Mouse (Mus musculus) myocyte (in vitro differentiated cells): ENCODE data around the gene Dock2. TPM values are rescaled to one million over a fixed set of nuclear protein-coding genes. Genes with fewer than 3 reads are reported as not detected.

Experiments used
- H3K27me3 ChIP-seq: one replicate; pipeline ENCODE4 v1.6.1; 2011; ENCODE audit not compliant: control insufficient read depth, insufficient read depth, insufficient read length
- H3K36me3 ChIP-seq: one replicate; pipeline ENCODE4 v1.6.1; 2011; ENCODE audit not compliant: control insufficient read depth, insufficient read depth
- H3K4me2 ChIP-seq: one replicate; pipeline ENCODE4 v1.6.1; 2011; ENCODE audit warnings: low read depth, control low read depth
- H3K4me3 ChIP-seq: one replicate; pipeline ENCODE4 v1.5.1; 2011; ENCODE audit warnings: mild to moderate bottlenecking, control low read depth, moderate library complexity
- H3K79me2 ChIP-seq: one replicate; pipeline ENCODE4 v1.6.1; 2011; ENCODE audit not compliant: control insufficient read depth, insufficient read depth
- H3ac ChIP-seq: one replicate; pipeline ENCODE4 v1.6.1; 2011; ENCODE audit not compliant: control insufficient read depth, insufficient read length
- CEBPB ChIP-seq: IDR thresholded peaks from 2 replicates; pipeline ENCODE4 v1.6.1; 2011; ENCODE audit warnings: mild to moderate bottlenecking, moderate library complexity; ENCODE audit not compliant: poor library complexity, insufficient read depth, severe bottlenecking
- E2F4 ChIP-seq: IDR thresholded peaks from one replicate; pipeline ENCODE4 v1.6.1; 2011; ENCODE audit warnings: mild to moderate bottlenecking, control low read depth, moderate library complexity; ENCODE audit not compliant: insufficient read depth
- MAX ChIP-seq: IDR thresholded peaks from one replicate; pipeline ENCODE4 v1.6.1; 2011; ENCODE audit warnings: low read depth, mild to moderate bottlenecking, control low read depth
- MYOD1 ChIP-seq, 3 experiments: IDR thresholded peaks; one replicate each; pipeline ENCODE4 v1.6.1; 2011; ENCODE audit warnings: control low read depth in 2 of 3, low read depth in 2 of 3, mild to moderate bottlenecking in 2 of 3, moderate library complexity in 1 of 3; ENCODE audit not compliant: insufficient read length in 2 of 3, control insufficient read depth in 1 of 3
- MYOG ChIP-seq, 3 experiments: IDR thresholded peaks; one replicate each; pipeline ENCODE4 v1.6.1; 2011; ENCODE audit warnings: control low read depth in 2 of 3, low read depth in 2 of 3, mild to moderate bottlenecking in 2 of 3; ENCODE audit not compliant: insufficient read length in 2 of 3, control insufficient read depth in 1 of 3, insufficient read depth in 1 of 3
- POLR2A ChIP-seq: IDR thresholded peaks from one replicate; pipeline ENCODE4 v1.6.1; 2011; ENCODE audit warnings: low read depth, mild to moderate bottlenecking, control low read depth, moderate library complexity; ENCODE audit not compliant: insufficient read length
- POLR2AphosphoS2 ChIP-seq: IDR thresholded peaks from one replicate; pipeline ENCODE4 v1.6.1; 2011; ENCODE audit warnings: low read depth, control low read depth; ENCODE audit not compliant: insufficient read length
- REST ChIP-seq: IDR thresholded peaks from one replicate; pipeline ENCODE4 v1.6.1; 2011; ENCODE audit warnings: mild to moderate bottlenecking, control low read depth, moderate library complexity; ENCODE audit not compliant: insufficient read depth, insufficient read length
- SRF ChIP-seq: IDR thresholded peaks from one replicate; pipeline ENCODE4 v1.6.1; 2011; ENCODE audit warnings: low read depth; ENCODE audit not compliant: control insufficient read depth, insufficient read length
- TCF12 ChIP-seq: IDR thresholded peaks from one replicate; pipeline ENCODE4 v1.6.1; 2011; ENCODE audit warnings: mild to moderate bottlenecking, control low read depth; ENCODE audit not compliant: poor library complexity, insufficient read depth, severe bottlenecking
- TCF3 ChIP-seq: IDR thresholded peaks from one replicate; pipeline ENCODE4 v1.6.1; 2011; ENCODE audit warnings: low read depth, control low read depth; ENCODE audit not compliant: insufficient read length
- USF1 ChIP-seq: IDR thresholded peaks from one replicate; pipeline ENCODE4 v1.6.1; 2011; ENCODE audit warnings: low read depth, mild to moderate bottlenecking, control low read depth, moderate library complexity
- polyA plus RNA-seq: library from polyadenylated mRNA; unstranded; fragments of >200 nt; fragmentation: generic; extraction: Trizol; gene quantifications from one replicate; pipeline ENCODE4 v1.2.1, GENCODE M21; 2012; ENCODE audit warnings: missing spikeins

The Dock2 gene
- polyA plus RNA-seq, 1 experiment, result not detected

DNA sequence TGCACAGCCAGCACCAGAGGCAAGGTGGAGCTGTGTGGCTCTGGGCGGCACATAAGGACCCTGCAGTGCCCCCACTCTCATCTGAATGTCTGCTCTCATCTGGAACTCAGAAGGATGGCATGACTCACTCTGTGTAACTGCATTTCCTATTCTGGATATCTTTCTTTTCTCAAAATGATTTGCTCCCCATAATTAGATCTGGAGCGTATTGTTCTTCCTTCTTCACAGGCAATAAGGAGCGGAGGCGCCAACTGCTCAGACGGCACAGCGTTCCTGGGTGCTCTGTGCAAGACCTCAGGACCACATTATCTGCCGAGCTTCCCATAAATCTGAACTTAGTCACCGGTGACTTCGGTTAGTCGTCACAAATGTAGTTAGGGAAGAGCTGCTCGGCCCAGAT, 75.4 kb downstream of the Dock2 start:
- no peaks in the 10 kb centered on the region for H3K36me3 ChIP-seq
- TF ChIP-seq MYOD1 (IDR thresholded peaks at IDR 0.05; ENCODE audit: control insufficient read depth in 1 of 3, insufficient read length in 2 of 3, low read depth in 2 of 3) (no peak), TCF3 (no peak), MYOG (IDR thresholded peaks at IDR 0.05; ENCODE audit: control insufficient read depth in 1 of 3, insufficient read depth in 1 of 3, insufficient read length in 2 of 3, low read depth in 2 of 3) (no peak), POLR2AphosphoS2 (no peak), POLR2A (no peak), MAX (no peak), USF1 (no peak)
- no peak overlapping the region for H3ac ChIP-seq

GRCm38 (mm10) chr11:34707360-34707759, 76.3 kb downstream of the Dock2 start:
- Histone ChIP-seq H3K27me3 (no peaks in the 10 kb centered on the region), H3K36me3 (no peaks in the 10 kb centered on the region), H3ac (no peak overlapping the region), H3K4me2 (no peak overlapping the region), H3K4me3 (no peak overlapping the region), H3K79me2 (no peaks in the 10 kb centered on the region)
- TF ChIP-seq TCF12 (no peak), POLR2AphosphoS2 (no peak), MYOD1 (IDR thresholded peaks at IDR 0.05; ENCODE audit: control insufficient read depth in 1 of 3, insufficient read length in 2 of 3, low read depth in 2 of 3) (no peak), TCF3 (no peak), REST (no peak), MYOG (IDR thresholded peaks at IDR 0.05; ENCODE audit: control insufficient read depth in 1 of 3, insufficient read depth in 1 of 3, insufficient read length in 2 of 3, low read depth in 2 of 3) (no peak), POLR2A (no peak), MAX (no peak), SRF (no peak), E2F4 (no peak), CEBPB (no peak)

More for the DNA sequence above, 75.4 kb downstream of the Dock2 start:
- H3K79me2 ChIP-seq, result no peaks in the 10 kb centered on the region
- H3K27me3 ChIP-seq, result no peaks in the 10 kb centered on the region
- H3K4me2 ChIP-seq, result no peak overlapping the region
- no peak overlapping the region for H3K4me3 ChIP-seq

- Histone ChIP-seq H3K4me2 (no peak overlapping the region), H3K36me3 (no peaks in the 10 kb centered on the region), H3K79me2 (no peaks in the 10 kb centered on the region), H3K27me3 (no peaks in the 10 kb centered on the region), H3K4me3 (no peak overlapping the region), H3ac (no peak overlapping the region)
- TF ChIP-seq POLR2AphosphoS2 (no peak), CEBPB (no peak)
Observed at GRCm38 (mm10) chr11:34705108-34705446, 78.6 kb downstream of the Dock2 start.

DNA sequence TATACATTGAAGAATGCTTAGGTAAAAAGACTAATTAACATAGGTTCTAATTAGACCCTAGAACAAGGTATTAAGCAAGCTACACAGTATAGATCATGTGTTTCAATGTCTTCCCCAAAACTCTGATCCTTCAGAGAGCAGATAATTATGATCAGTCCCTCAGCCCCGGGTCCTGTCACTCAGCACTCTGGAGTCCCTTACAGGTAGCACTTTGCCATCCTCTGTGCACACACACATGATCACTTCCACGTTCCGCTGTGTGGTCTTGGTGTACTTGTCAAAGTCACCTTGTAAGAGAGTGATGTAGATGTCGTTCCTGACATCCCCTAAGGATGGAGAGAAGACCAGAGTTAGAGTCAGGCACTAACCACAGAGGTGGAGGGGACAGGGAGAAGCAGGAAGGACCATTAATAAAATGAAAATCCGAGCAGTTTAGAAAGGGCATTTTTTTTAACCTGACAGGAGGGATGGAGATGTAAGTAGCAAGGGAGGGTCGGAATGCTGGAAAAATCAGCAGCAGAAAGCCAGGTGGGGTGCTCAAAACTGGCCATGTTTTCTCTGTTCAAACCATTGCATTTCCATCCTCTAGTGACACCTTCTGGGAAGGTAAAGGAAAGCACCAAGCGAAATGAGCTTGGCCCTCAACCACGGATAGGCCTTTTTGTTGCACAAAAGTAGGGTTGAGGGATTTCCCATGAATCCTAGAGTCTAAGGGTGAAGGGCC, 79.1 kb downstream of the Dock2 start:
- no peak overlapping the region for H3ac ChIP-seq
- no peaks in the 10 kb centered on the region for H3K27me3 ChIP-seq
- H3K79me2 ChIP-seq, result no peaks in the 10 kb centered on the region
- H3K4me2 ChIP-seq, result no peak overlapping the region
- no peak for TF ChIP-seq USF1
- TF ChIP-seq SRF, result no peak
- no peak for TF ChIP-seq E2F4
- TF ChIP-seq MAX, result no peak
- no peak for TF ChIP-seq REST
- TF ChIP-seq TCF3, result no peak
- TF ChIP-seq POLR2AphosphoS2, result no peak
- no peak for TF ChIP-seq CEBPB
- no peak for TF ChIP-seq POLR2A
- no peak for TF ChIP-seq MYOD1 (IDR thresholded peaks at IDR 0.05; ENCODE audit: control insufficient read depth in 1 of 3, insufficient read length in 2 of 3, low read depth in 2 of 3)
- no peak for TF ChIP-seq TCF12
- H3K4me3 ChIP-seq, result no peak overlapping the region
- no peaks in the 10 kb centered on the region for H3K36me3 ChIP-seq

- Histone ChIP-seq H3ac (no peak overlapping the region), H3K27me3 (no peaks in the 10 kb centered on the region), H3K79me2 (no peaks in the 10 kb centered on the region), H3K4me3 (no peak overlapping the region), H3K36me3 (no peaks in the 10 kb centered on the region), H3K4me2 (no peak overlapping the region)
- no peak for TF ChIP-seq POLR2AphosphoS2
- TF ChIP-seq MYOG (IDR thresholded peaks at IDR 0.05; ENCODE audit: control insufficient read depth in 1 of 3, insufficient read depth in 1 of 3, insufficient read length in 2 of 3, low read depth in 2 of 3), result no peak
- no peak for TF ChIP-seq POLR2A
- no peak for TF ChIP-seq TCF12
- TF ChIP-seq CEBPB, result no peak
- no peak for TF ChIP-seq SRF
- no peak for TF ChIP-seq MYOD1 (IDR thresholded peaks at IDR 0.05; ENCODE audit: control insufficient read depth in 1 of 3, insufficient read length in 2 of 3, low read depth in 2 of 3)
- no peak for TF ChIP-seq USF1
- no peak for TF ChIP-seq REST
- no peak for TF ChIP-seq TCF3
- TF ChIP-seq E2F4, result no peak
- TF ChIP-seq MAX, result no peak
Observed at GRCm38 (mm10) chr11:34703851-34704250, 79.8 kb downstream of the Dock2 start.
